Mouse (Mus musculus) MEL (cell line): ENCODE data around the gene Rp9. TPM values are rescaled to one million over a fixed set of nuclear protein-coding genes. Genes with fewer than 3 reads are reported as not detected.

ENCODE experiments used
- DNase-seq: peaks from one replicate; pipeline ENCODE4 v3.0.0; 2011; ENCODE audit warnings: low read depth, low spot score
- H3K27ac ChIP-seq: 2 replicates; pipeline ENCODE4 v1.5.1; 2012; ENCODE audit warnings: low read depth, mild to moderate bottlenecking, control low read depth, low read length, moderate library complexity; ENCODE audit not compliant: control insufficient read depth
- H3K27me3 ChIP-seq, 2 experiments: fragments of 150-350 bp in 1 of 2; sonication (generic) in 1 of 2; 2 replicates each; pipeline ENCODE4 v1.6.1; 2012; ENCODE audit warnings: low read length in 2 of 2, mild to moderate bottlenecking in 2 of 2, improper control_type of control experiment in 1 of 2, moderate library complexity in 1 of 2; ENCODE audit not compliant: insufficient read depth in 2 of 2, control insufficient read depth in 1 of 2
- H3K36me3 ChIP-seq, 2 experiments: 2 replicates each; pipeline ENCODE4 v1.6.1; 2012 to 2014; ENCODE audit warnings: low read length in 2 of 2, improper control_type of control experiment in 1 of 2, inconsistent platforms in 1 of 2, mild to moderate bottlenecking in 1 of 2; ENCODE audit not compliant: insufficient read depth in 2 of 2, control insufficient read depth in 1 of 2
- H3K4me1 ChIP-seq, 2 experiments: fragments of 150-350 bp in 1 of 2; sonication (generic) in 1 of 2; 2 replicates each; pipeline ENCODE4 v1.6.1; 2012; ENCODE audit warnings: low read length in 2 of 2, improper control_type of control experiment in 1 of 2, mild to moderate bottlenecking in 1 of 2; ENCODE audit not compliant: insufficient read depth in 2 of 2, control insufficient read depth in 1 of 2
- H3K4me3 ChIP-seq, 2 experiments: fragments of 150-350 bp in 1 of 2; sonication (generic) in 1 of 2; 2 replicates each; pipeline ENCODE4 v1.5.1; 2012; ENCODE audit warnings: low read depth in 2 of 2, low read length in 2 of 2, mild to moderate bottlenecking in 2 of 2, moderate library complexity in 2 of 2, control low read depth in 1 of 2, improper control_type of control experiment in 1 of 2; ENCODE audit not compliant: control insufficient read depth in 1 of 2, insufficient read depth in 1 of 2
- H3K79me2 ChIP-seq: 2 replicates; pipeline ENCODE4 v1.6.1; 2012; ENCODE audit warnings: mild to moderate bottlenecking, low read length, moderate library complexity; ENCODE audit not compliant: control insufficient read depth, poor library complexity, insufficient read depth
- H3K9ac ChIP-seq: 2 replicates; pipeline ENCODE4 v1.6.1; 2012; ENCODE audit warnings: low read depth, mild to moderate bottlenecking, control low read depth, low read length, moderate library complexity; ENCODE audit not compliant: control insufficient read depth, poor library complexity, severe bottlenecking
- H3K9me3 ChIP-seq: fragments of 150-350 bp; sonication (generic); replicated peaks from 2 replicates; pipeline ENCODE4 v1.6.1; 2012; ENCODE audit warnings: mild to moderate bottlenecking, low read length, improper control_type of control experiment, moderate library complexity; ENCODE audit not compliant: insufficient read depth
- CTCF ChIP-seq, 3 experiments: IDR thresholded peaks in 2 of 3; conservative IDR thresholded peaks in 1 of 3; 2 replicates each; pipeline ENCODE4 v1.5.1; 2011 to 2012; ENCODE audit warnings: low read length in 3 of 3, low read depth in 2 of 3, mild to moderate bottlenecking in 2 of 3, improper control_type of control experiment in 1 of 3, inconsistent platforms in 1 of 3, mixed read lengths in 1 of 3, moderate library complexity in 1 of 3; ENCODE audit not compliant: control insufficient read depth in 1 of 3, insufficient read depth in 1 of 3, poor library complexity in 1 of 3, severe bottlenecking in 1 of 3
- E2F4 ChIP-seq: IDR thresholded peaks from 2 replicates; pipeline ENCODE4 v1.6.1; 2011; ENCODE audit warnings: low read depth, low read length, improper control_type of control experiment, borderline replicate concordance
- GATA1 ChIP-seq: IDR thresholded peaks from 2 replicates; pipeline ENCODE4 v1.6.1; 2011; ENCODE audit warnings: low read depth, low read length, improper control_type of control experiment
- MYC ChIP-seq: IDR thresholded peaks from 2 replicates; pipeline ENCODE4 v1.6.1; 2011; ENCODE audit warnings: low read depth, mild to moderate bottlenecking, low read length, improper control_type of control experiment, moderate library complexity
- POLR2A ChIP-seq, 2 experiments: IDR thresholded peaks; 2 replicates each; pipeline ENCODE4 v1.6.1; 2011 to 2012; ENCODE audit warnings: low read length in 2 of 2, mild to moderate bottlenecking in 2 of 2, control low read depth in 1 of 2, improper control_type of control experiment in 1 of 2, low read depth in 1 of 2, moderate library complexity in 1 of 2; ENCODE audit not compliant: control insufficient read depth in 1 of 2, insufficient read depth in 1 of 2, poor library complexity in 1 of 2
- POLR2AphosphoS2 ChIP-seq: IDR thresholded peaks from 2 replicates; pipeline ENCODE4 v1.6.1; 2011; ENCODE audit warnings: low read length, improper control_type of control experiment
- POLR2AphosphoS5 ChIP-seq: IDR thresholded peaks from 2 replicates; pipeline ENCODE4 v1.6.1; 2012; ENCODE audit warnings: low read depth, borderline replicate concordance, mild to moderate bottlenecking, inconsistent platforms, low read length, moderate library complexity, mixed read lengths
- TBP ChIP-seq: IDR thresholded peaks from 2 replicates; pipeline ENCODE4 v1.8.0; 2011; ENCODE audit warnings: low read depth, low read length, improper control_type of control experiment
- TCF12 ChIP-seq: IDR thresholded peaks from 2 replicates; pipeline ENCODE4 v1.6.1; 2014; ENCODE audit warnings: low read depth, mild to moderate bottlenecking, inconsistent platforms, low read length, improper control_type of control experiment, moderate library complexity
- UBTF ChIP-seq: IDR thresholded peaks from 2 replicates; pipeline ENCODE4 v1.6.1; 2012; ENCODE audit warnings: low read depth, mild to moderate bottlenecking, inconsistent platforms, low read length, improper control_type of control experiment, moderate library complexity, borderline replicate concordance; ENCODE audit not compliant: insufficient read depth
- ZNF384 ChIP-seq: IDR thresholded peaks from 2 replicates; pipeline ENCODE4 v1.6.1; 2012; ENCODE audit warnings: low read depth, mild to moderate bottlenecking, inconsistent platforms, low read length, improper control_type of control experiment
- polyA plus RNA-seq, 2 experiments: library from polyadenylated mRNA; stranded (reverse) in 1 of 2; unstranded in 1 of 2; fragments of >175 nt in 1 of 2; fragments of >200 nt in 1 of 2; gene quantifications; 2 replicates each; pipeline versions ENCODE4 v1.2.1 to v1.2.4; 2012; ENCODE audit warnings: low replicate concordance in 2 of 2, low read depth in 1 of 2; ENCODE audit not compliant: insufficient read length in 2 of 2, insufficient read depth in 1 of 2, missing spikeins in 1 of 2
- total RNA-seq: library from RNA; depleted of rRNA; stranded (reverse); fragments of 300-350 nt; gene quantifications from 2 replicates; pipeline ENCODE4 v1.2.3, GENCODE M21; 2012

Gene Rp9
- total and polyA plus RNA-seq, 3 experiments, result 225 to 417 (median 405) TPM

GRCm38 (mm10) chr9:22468899-22469259 lies 664 bp downstream of the Rp9 start:
- H3K27me3 ChIP-seq, result no peaks in the 10 kb centered on the region
- peak overlapping the region; percentile 56 for H3K9ac ChIP-seq
- no peaks in the 10 kb centered on the region for H3K9me3 ChIP-seq
- peak overlapping the region; percentile 80 to 94 for H3K4me3 ChIP-seq
- H3K36me3 ChIP-seq, result peaks cover 6 to 17% of the 10 kb centered on the region in 2 experiments
- peak overlapping the region; percentile 19; the same call in 1 of the 2 replicates for H3K27ac ChIP-seq
- no peak for TF ChIP-seq POLR2AphosphoS5
- TF ChIP-seq TBP, result 0 out of 2 replicates have a peak, but pooled peaks have one; percentile 55
- no peak for TF ChIP-seq MYC
- no peak for TF ChIP-seq POLR2AphosphoS2
- H3K4me1 ChIP-seq, result peaks cover 7 to 10% of the 10 kb centered on the region in 2 experiments; a peak in 3 of 4 replicates
- peak; percentile 92 for DNase-seq
- peaks cover 25% of the 10 kb centered on the region for H3K79me2 ChIP-seq

- DNase-seq, result peak; percentile 99
- peak overlapping the region; percentile 80 to 94 for H3K4me3 ChIP-seq
- peak; percentile 56; the same call in 1 of the 2 replicates for TF ChIP-seq TBP
- TF ChIP-seq POLR2A (IDR thresholded peaks at IDR 0.05; ENCODE audit: control insufficient read depth in 1 of 2, insufficient read depth in 1 of 2, low read depth in 1 of 2, low read length in 2 of 2, poor library complexity in 1 of 2), result peak; percentile 98 to 100
- TF ChIP-seq ZNF384, result no peak
- peak; percentile 63; the same call in 1 of the 2 replicates for TF ChIP-seq POLR2AphosphoS5
- no peak for TF ChIP-seq E2F4
- 0 out of 6 replicates have a peak, but pooled peaks of 1 of the 3 experiments have one; percentile 12 for TF ChIP-seq CTCF (IDR thresholded peaks at IDR 0.05 in 2 of 3, conservative IDR thresholded peaks at IDR 0.05 in 1 of 3; ENCODE audit: control insufficient read depth in 1 of 3, insufficient read depth in 1 of 3, low read depth in 2 of 3, low read length in 3 of 3, poor library complexity in 1 of 3, severe bottlenecking in 1 of 3)
- TF ChIP-seq MYC, result no peak
- no peak for TF ChIP-seq TCF12
- H3K27ac ChIP-seq, result peak overlapping the region; percentile 68
- H3K9me3 ChIP-seq, result no peaks in the 10 kb centered on the region
- peaks cover 25% of the 10 kb centered on the region for H3K79me2 ChIP-seq
- H3K27me3 ChIP-seq, result no peaks in the 10 kb centered on the region
- peak overlapping the region; percentile 89 for H3K9ac ChIP-seq
- H3K4me1 ChIP-seq, result peaks cover 7 to 10% of the 10 kb centered on the region in 2 experiments; a peak in 3 of 4 replicates
- peaks cover 10 to 19% of the 10 kb centered on the region in 2 experiments for H3K36me3 ChIP-seq
Observed at GRCm38 (mm10) chr9:22468170-22468898, 1.2 kb downstream of the Rp9 start.

GRCm38 (mm10) chr9:22467371-22468169 lies 2.0 kb downstream of the Rp9 start:
- Histone ChIP-seq H3K4me1 (peaks cover 7 to 10% of the 10 kb centered on the region in 2 experiments; a peak in 3 of 4 replicates), H3K27me3 (no peaks in the 10 kb centered on the region), H3K27ac (peak overlapping the region; percentile 68), H3K79me2 (peaks cover 26% of the 10 kb centered on the region), H3K4me3 (peak overlapping the region; percentile 80 to 94), H3K9ac (peak overlapping the region; percentile 89), H3K36me3 (peaks cover 11 to 19% of the 10 kb centered on the region in 2 experiments), H3K9me3 (no peaks in the 10 kb centered on the region)
- TF ChIP-seq GATA1 (no peak), CTCF (IDR thresholded peaks at IDR 0.05 in 2 of 3, conservative IDR thresholded peaks at IDR 0.05 in 1 of 3; ENCODE audit: control insufficient read depth in 1 of 3, insufficient read depth in 1 of 3, low read depth in 2 of 3, low read length in 3 of 3, poor library complexity in 1 of 3, severe bottlenecking in 1 of 3) (0 out of 6 replicates have a peak, but pooled peaks of 1 of the 3 experiments have one; percentile 2), TBP (peak; percentile 61), UBTF (peak; percentile 32; the same call in 1 of the 2 replicates)
- DNase-seq, result peak; percentile 92
